Mouse (Mus musculus) splenic B cell, adult 2 months (primary cell): ENCODE measurements at regions not wholly inside any gene's neighbourhood (a gene's known extent, or its start where the extent isn't known, plus 50 kb on each side); places are given as distances from the start of the nearest gene placed in this dataset.
"Not testable (repeated sequence)": the region's sequence is repeated elsewhere in the genome, so short reads cannot be mapped to it uniquely, and the experiment has no call there.

ENCODE experiments used
- DNase-seq: peaks from one replicate; pipeline ENCODE4 v3.0.0-alpha.2; 2011; ENCODE audit warnings: low read depth, low spot score
- H3K27me3 ChIP-seq: 2 replicates; pipeline ENCODE4 v1.6.1; 2012; ENCODE audit warnings: mild to moderate bottlenecking, low read length, moderate library complexity, mixed read lengths; ENCODE audit not compliant: control insufficient read depth, poor library complexity, insufficient read depth, severe bottlenecking
- H3K36me3 ChIP-seq: 2 replicates; pipeline ENCODE4 v1.6.1; 2012; ENCODE audit warnings: mild to moderate bottlenecking, low read length, moderate library complexity, mixed read lengths; ENCODE audit not compliant: control insufficient read depth, poor library complexity, insufficient read depth, severe bottlenecking

- not testable (repeated sequence) for H3K27me3 ChIP-seq, H3K36me3 ChIP-seq
- peak; percentile 28 for DNase-seq
These were observed 178.2 kb downstream of the Tcp10c start for GRCm38 (mm10) chr17:13532579-13532978.

- peak; percentile 10 for DNase-seq
- Histone ChIP-seq H3K27me3 (no peaks in the 10 kb centered on the region), H3K36me3 (no peaks in the 10 kb centered on the region)
These were observed 186.3 kb downstream of the Tcp10c start for GRCm38 (mm10) chr17:13540446-13541241.

DNA sequence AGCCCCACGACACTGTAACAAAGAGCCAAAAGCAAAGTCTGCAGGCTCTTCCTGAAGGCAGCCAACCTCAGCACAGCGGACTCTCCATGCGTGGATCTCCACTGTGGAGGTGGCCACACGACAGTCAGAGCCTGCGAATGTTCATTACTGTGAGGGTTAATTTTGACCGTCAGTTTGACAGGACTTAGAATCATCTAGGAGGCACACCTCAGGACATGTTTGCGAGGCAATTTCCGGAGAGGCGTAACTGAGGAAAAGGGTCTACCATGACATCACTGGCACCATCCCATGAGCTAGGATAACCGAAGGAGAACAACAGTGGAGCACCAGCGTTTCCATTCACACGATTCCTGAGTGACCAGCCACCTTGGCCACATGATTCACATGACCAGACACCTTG, 186.9 kb downstream of the Tcp10c start:
- Histone ChIP-seq H3K36me3 (no peaks in the 10 kb centered on the region), H3K27me3 (no peaks in the 10 kb centered on the region)
- peak; percentile 10 for DNase-seq

GRCm38 (mm10) chr17:13542261-13542660, 187.9 kb downstream of the Tcp10c start:
- Histone ChIP-seq H3K36me3 (no peaks in the 10 kb centered on the region), H3K27me3 (no peaks in the 10 kb centered on the region)
- DNase-seq = peak; percentile 18

GRCm38 (mm10) chr17:13542856-13543255, 188.5 kb downstream of the Tcp10c start:
- Histone ChIP-seq H3K36me3 (no peaks in the 10 kb centered on the region), H3K27me3 (no peaks in the 10 kb centered on the region)
- peak; percentile 11 for DNase-seq

DNA sequence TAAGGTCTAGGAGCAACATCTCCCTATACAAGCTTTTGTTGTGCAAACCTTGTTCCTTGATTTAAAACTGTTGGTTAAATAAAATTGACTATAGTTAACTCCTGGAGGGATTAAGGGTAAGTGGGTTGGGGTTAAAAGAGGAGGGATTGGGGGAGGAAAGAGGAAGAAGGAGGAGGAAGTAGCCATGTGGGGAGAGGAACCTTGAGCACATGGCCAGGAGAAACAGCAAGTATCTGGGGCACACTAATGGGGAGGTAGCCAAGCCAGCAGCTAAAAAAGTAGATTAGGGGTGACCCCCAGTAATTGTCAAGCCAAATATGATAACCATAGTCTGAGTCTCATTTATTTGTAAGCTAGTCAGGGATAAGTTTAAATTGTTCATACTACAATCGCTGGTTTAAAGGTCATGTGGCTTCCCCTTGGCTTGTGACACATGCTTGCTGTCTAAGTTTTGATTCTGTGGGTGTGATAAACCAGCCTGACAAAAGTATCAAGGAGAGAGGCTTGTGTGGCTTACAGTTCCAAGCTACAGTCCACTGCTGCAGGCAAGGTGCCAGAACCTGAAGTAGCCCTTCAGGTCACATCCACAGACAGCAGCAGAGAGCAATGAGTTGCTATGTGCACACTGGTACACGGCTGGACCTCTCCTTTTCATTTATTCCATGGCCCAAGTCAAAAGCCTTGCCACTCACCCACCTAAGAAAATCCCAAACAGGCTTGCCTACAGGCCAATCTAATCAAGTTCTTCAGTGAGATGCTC, 189.8 kb downstream of the Tcp10c start:
- no peaks in the 10 kb centered on the region for H3K27me3 ChIP-seq
- H3K36me3 ChIP-seq = no peaks in the 10 kb centered on the region
- DNase-seq = peak; percentile 15

DNA sequence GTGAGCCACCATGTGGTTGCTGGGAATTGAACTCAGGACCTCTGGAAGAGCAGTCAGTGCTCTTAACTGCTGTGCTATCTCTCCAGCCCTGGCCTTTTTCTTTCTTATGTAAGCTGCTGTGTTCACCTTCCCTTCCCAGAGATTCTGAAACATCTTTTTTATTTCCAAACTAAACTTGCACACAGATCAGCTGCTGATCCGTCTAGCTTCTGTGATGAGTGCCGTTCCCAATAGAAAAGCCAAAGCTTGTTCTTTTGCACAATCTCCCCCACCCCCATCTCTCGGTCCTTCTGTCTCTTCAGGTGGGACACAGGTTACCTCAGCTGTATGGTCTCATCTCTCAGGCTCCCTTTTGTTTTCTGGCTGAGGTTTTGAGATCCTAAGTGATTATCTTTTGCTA, 191.9 kb downstream of the Tcp10c start:
- Histone ChIP-seq H3K27me3 (no peaks in the 10 kb centered on the region), H3K36me3 (no peaks in the 10 kb centered on the region)
- DNase-seq = no peak

DNA sequence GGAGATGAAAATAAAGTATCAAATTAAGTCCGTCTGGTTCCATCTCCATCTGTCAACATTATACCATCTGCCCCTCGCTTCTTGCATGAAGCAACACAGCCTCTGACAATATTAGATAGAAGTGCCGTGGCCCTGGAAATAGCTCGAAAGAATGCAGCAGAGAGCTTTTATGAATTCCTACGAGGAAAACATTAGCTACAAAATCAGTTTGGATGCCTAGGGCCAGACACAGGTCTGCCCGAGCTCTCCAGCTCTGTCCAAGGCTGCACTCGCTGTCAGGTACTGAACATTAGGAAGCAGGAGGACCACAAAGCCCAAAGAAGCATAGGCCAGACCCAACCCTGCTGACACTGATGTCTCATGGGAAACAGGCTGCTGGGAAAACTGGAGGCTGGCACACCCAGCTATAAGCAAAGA, 192.3 kb downstream of the Tcp10c start:
- peak; percentile 3 for DNase-seq
- no peaks in the 10 kb centered on the region for H3K27me3 ChIP-seq
- no peaks in the 10 kb centered on the region for H3K36me3 ChIP-seq

- Histone ChIP-seq H3K36me3 (no peaks in the 10 kb centered on the region), H3K27me3 (no peaks in the 10 kb centered on the region)
- peak; percentile 11 for DNase-seq
These were observed 193.4 kb downstream of the Tcp10c start for GRCm38 (mm10) chr17:13547657-13548360.

GRCm38 (mm10) chr17:13549975-13550895, 195.9 kb downstream of the Tcp10c start:
- no peaks in the 10 kb centered on the region for H3K36me3 ChIP-seq

DNA sequence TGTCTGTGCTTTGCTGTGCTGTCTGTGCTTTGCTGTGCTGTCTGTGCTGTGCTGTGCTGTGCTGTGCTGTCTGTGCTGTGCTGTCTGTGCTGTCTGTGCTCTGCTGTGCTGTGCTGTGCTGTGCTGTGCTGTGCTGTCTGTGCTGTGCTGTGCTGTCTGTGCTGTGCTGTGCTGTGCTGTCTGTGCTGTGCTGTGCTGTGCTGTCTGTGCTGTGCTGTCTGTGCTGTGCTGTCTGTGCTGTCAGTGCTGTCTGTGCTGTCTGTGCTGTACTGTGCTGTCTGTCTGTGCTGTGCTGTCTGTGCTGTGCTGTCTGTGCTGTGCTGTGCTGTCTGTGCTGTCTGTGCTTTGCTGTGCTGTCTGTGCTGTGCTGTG, 196.5 kb downstream of the Tcp10c start:
- H3K36me3 ChIP-seq, DNase-seq, H3K27me3 ChIP-seq: not testable (repeated sequence)

More at GRCm38 (mm10) chr17:13549975-13550895, 195.9 kb downstream of the Tcp10c start:
- no peaks in the 10 kb centered on the region for H3K27me3 ChIP-seq
- no peak for DNase-seq

- H3K36me3 ChIP-seq, H3K27me3 ChIP-seq: not testable (repeated sequence)
- DNase-seq = peak; percentile 71
These were observed 197.5 kb downstream of the Tcp10c start for GRCm38 (mm10) chr17:13551693-13552404.

DNA sequence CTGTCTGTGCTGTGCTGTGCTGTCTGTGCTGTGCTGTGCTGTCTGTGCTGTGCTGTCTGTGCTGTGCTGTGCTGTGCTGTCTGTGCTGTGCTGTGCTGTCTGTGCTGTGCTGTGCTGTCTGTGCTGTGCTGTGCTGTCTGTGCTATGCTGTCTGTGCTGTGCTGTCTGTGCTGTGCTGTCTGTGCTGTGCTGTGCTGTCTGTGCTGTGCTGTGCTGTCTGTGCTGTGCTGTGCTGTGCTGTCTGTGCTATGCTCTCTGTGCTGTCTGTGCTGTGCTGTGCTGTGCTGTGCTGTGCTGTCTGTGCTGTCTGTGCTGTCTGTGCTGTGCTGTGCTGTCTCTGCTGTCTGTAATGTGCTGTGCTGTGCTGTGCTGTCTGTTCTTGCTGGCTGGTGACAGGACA, 198.5 kb downstream of the Tcp10c start:
- peak; percentile 63 for DNase-seq
- not testable (repeated sequence) for H3K36me3 ChIP-seq, H3K27me3 ChIP-seq
